Mouse (Mus musculus): ENCODE data around the gene Tmem86a. TPM values are rescaled to one million over a fixed set of nuclear protein-coding genes. Genes with fewer than 3 reads are reported as not detected.

The Tmem86a gene
- total and polyA plus RNA-seq, 3 experiments: 17.9 to 93.2 (median 61.5) TPM

GRCm38 (mm10) chr7:47076193-47076592, 25.8 kb downstream of the Tmem86a start:
- DNase-seq: no peak

DNA sequence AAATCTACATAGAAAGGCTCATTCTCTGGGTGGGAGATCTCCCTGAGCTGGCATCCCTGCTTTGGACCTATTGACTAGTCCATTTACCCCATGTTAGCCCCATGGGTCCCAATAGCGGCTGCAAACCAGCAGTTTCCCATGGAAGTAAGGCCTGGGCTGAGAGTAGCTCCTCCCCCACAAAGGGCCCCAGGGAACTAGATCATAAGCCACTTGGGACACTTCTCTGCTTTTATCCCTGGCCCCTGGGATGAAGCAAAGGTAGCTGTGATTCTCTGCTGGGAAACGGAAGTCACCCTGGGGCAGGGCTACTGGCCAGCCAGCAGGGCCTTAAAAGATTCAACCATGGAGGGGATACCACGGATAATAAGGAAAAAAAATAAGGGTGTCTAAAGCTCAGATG, 26.3 kb downstream of the Tmem86a start:
- DNase-seq: no peak

- no peak for DNase-seq
Measured at GRCm38 (mm10) chr7:47077451-47077850, 27.1 kb downstream of the Tmem86a start.

DNA sequence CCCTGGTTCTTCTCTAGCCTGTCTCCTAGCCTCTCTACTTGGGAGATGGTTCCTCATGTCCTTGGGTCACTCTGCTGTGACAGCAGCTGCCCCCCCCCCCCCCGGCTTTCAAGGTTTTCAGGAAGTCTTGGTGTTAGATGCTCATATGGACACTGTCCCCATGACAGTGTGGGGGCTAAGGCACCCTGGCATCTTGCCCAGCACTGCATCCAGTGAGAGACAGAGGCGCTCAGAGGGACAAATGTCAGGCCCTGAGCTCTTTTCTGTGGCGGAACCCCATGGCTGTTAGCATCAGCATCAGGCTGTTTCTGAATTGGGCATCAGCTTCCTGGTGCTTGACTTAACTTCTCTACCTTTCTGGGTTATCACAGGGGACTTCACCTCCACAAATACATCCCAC, 30.5 kb downstream of the Tmem86a start:
- DNase-seq: no peak

- peak; percentile 81 for DNase-seq
Measured at GRCm38 (mm10) chr7:47081277-47081676, 30.9 kb downstream of the Tmem86a start.

DNA sequence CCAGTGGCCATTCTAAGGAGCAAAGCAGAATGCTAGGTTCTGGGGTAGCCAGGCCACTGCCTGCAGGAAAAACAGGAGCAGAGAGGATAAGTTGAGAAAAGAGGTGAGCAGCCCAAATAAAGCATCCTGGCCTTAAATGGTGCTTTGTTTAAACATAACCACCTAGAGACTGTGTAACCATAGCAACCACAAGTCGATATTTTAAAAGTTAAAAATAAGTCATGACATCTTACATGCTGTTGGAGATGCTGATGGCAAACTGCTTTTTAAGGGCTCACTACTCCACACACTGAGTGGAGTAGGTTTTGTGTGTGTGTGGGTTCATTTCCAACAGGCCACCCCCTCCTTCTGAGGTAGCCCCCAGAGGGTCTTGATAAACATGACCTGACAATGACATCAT, 34.7 kb downstream of the Tmem86a start:
- DNase-seq: no peak

DNA sequence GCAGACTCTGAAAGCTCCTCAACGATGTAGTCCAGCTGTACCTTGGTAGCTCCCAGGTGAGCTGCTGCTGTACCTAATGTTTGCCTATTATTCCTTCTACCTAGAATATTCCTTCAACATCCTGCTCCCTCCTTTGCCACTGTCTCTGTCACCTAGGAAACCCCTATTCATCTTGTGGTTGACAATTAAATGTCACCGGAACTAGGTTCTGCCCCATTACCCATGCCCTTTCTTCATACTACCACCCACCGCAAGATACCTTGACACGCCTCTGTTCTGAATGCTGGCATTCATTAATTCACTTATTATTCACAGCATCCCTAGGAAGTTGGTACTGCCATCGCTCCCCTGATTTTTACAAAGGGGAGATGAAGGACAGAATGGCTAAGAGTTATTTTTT, 43.5 kb downstream of the Tmem86a start:
- DNase-seq: no peak

DNA sequence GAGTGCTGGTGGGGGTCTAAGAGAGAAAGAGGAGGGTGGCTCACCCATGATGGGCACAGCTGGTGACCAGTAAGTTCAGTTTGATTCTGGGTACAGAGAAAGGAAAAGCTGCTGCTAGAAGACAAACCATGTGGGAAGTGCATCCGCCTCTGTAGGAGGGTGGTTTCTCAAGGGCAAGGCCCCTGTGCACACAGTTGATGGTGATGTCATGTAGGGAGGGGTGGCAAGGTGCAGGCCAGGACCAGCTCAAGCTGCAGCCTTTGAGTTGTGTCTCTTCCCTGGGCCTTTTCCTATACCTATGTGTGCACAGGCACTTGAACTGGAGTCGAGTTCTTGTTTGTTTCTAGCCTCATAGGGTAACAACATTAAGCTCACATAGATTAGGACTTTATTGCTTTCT, 44.6 kb downstream of the Tmem86a start:
- DNase-seq: no peak

- DNase-seq: no peak
Measured at GRCm38 (mm10) chr7:47098044-47098443, 47.6 kb downstream of the Tmem86a start.

DNA sequence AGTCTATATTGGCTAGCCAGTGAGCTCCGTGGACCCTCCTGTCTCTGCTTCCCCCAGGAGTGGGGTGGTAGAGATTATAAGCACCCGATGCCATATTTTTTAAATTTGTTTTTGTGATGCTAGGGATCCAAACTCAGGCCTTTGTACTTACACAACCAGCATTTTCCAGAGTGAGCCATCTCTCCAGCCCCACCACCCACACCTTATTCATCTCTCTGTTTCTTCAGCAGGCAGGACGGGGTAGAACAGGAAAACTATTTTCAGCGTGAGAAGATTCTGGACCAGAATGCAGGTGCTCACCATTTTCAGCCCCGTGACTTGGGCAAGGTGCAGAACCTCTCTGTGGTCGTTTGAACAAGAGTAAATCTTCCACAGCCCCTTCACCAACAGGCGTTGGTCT, 48.9 kb downstream of the Tmem86a start:
- no peak for DNase-seq

- no peak for DNase-seq
Measured at GRCm38 (mm10) chr7:47100615-47101014, 50.2 kb downstream of the Tmem86a start.

- DNase-seq: no peak
Measured at GRCm38 (mm10) chr7:47102970-47103369, 52.6 kb downstream of the Tmem86a start.

DNA sequence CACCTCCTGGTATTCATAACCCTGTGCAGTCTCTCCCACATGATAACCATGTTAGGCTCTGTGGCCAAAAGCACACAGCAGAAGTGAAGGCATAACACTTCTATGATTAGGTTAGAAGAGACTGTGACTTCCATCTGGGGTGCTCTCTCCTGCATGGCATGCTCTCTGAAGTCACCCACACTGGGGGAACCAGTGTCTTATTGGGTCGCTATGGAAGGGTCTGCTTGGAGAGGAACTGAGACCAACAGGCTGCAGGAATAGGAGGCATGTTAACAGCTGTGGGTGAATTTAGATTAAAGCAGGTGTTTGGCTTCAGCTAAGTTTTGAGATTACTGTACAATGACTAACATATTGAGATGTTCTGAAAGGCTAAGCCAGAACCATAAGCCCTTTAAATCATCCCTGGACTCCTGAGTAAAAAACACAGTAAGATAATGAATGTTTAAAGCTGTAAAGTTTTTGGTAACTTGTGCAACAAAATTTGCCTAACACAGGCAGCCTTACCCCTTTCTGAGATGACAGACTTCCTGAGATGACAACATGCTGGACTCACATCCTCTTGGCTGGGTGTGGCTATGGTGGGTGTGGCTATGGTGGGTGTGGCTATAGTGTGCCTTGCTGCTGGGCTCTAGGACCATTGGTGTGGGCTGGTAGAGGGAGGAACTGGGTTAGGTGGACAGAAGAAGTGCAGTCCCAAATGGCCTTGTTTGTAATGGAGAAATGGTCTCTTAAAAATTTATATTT, 53.4 kb downstream of the Tmem86a start:
- DNase-seq: no peak

Small RNAs within 50 kb of the gene (microRNA-seq; reads per million reads assigned to microRNA genes)
- 0 reads per million in 2 experiments for gene Mir7056

Other genes with a start within 250 kb of the Tmem86a start
- 100 to 1,000 TPM; 381 to 429 TPM for gene Ldha, start 209.1 kb upstream of the Tmem86a start, total RNA-seq (2021)
- gene Ldha, start 209.1 kb upstream of the Tmem86a start, polyA plus RNA-seq (2012; rRNA removed): 178 and 230 TPM in 2 replicates
- gene Ldhc, start 189.4 kb upstream of the Tmem86a start, total RNA-seq (2021): not detected
- not detected in 2 replicates for gene Ldhc, start 189.4 kb upstream of the Tmem86a start, polyA plus RNA-seq (2012; rRNA removed)
- gene Tsg101, start 130.6 kb upstream of the Tmem86a start, total RNA-seq (2021): 10 to 100 TPM; 72.3 to 88.8 TPM
- gene Tsg101, start 130.6 kb upstream of the Tmem86a start, polyA plus RNA-seq (2012; rRNA removed): 78.2 and 127 TPM in 2 replicates
- gene Uevld, start 92.1 kb upstream of the Tmem86a start, total RNA-seq (2021): 10 to 100 TPM; 18.0 to 26.4 TPM
- gene Uevld, start 92.1 kb upstream of the Tmem86a start, polyA plus RNA-seq (2012; rRNA removed): 1.3 TPM in 2 replicates
- not detected for gene Gm9999, start 67.0 kb upstream of the Tmem86a start, total RNA-seq (2021)
- gene Gm9999, start 67.0 kb upstream of the Tmem86a start, polyA plus RNA-seq (2012; rRNA removed): not detected in 2 replicates
- 10 to 100 TPM; 16.6 to 20.5 TPM for gene Spty2d1, start 42.2 kb upstream of the Tmem86a start, total RNA-seq (2021)
- gene Spty2d1, start 42.2 kb upstream of the Tmem86a start, polyA plus RNA-seq (2012; rRNA removed): 2.7 and 4.4 TPM in 2 replicates
- gene Ptpn5, start 83.1 kb downstream of the Tmem86a start, total RNA-seq (2021): under 1 TPM; 0.41 to 0.66 TPM
- 0.18 and 0.35 TPM in 2 replicates for gene Ptpn5, start 83.1 kb downstream of the Tmem86a start, polyA plus RNA-seq (2012; rRNA removed)
- gene Mrgpra6, start 154.3 kb downstream of the Tmem86a start, total RNA-seq (2021): not detected
- not detected in 2 replicates for gene Mrgpra6, start 154.3 kb downstream of the Tmem86a start, polyA plus RNA-seq (2012; rRNA removed)
- not detected for gene Mrgpra9, start 202.2 kb downstream of the Tmem86a start, total RNA-seq (2021)
- not detected in 2 replicates for gene Mrgpra9, start 202.2 kb downstream of the Tmem86a start, polyA plus RNA-seq (2012; rRNA removed)